Mouse (Mus musculus) intestine, embryonic 16.5 days (tissue): Measurements from ENCODE around the gene Ifitm10. TPM values are rescaled to one million over a fixed set of nuclear protein-coding genes. Genes with fewer than 3 reads are reported as not detected.

ENCODE experiments used
- ATAC-seq: fragments of 200-750 bp; cut with Nextera tagmentation; 2 replicates; pipeline ENCODE4 v1.8.0; 2017; ENCODE audit warnings: moderate TSS enrichment, moderate library complexity
- H3K27ac ChIP-seq: fragments of 300-500 bp; sonication (generic); 2 replicates; pipeline ENCODE4 v1.5.1; 2014; ENCODE audit warnings: mild to moderate bottlenecking, low read length
- H3K27me3 ChIP-seq: fragments of 300-500 bp; sonication (generic); replicated peaks from 2 replicates; pipeline ENCODE4 v1.6.1; 2014; ENCODE audit warnings: low read length, control low read depth, mixed read lengths; ENCODE audit not compliant: control insufficient read depth, insufficient read depth
- H3K36me3 ChIP-seq: fragments of 300-500 bp; sonication (generic); 2 replicates; pipeline ENCODE4 v1.6.1; 2014; ENCODE audit warnings: low read length, control low read depth; ENCODE audit not compliant: control insufficient read depth, insufficient read depth
- H3K4me1 ChIP-seq: fragments of 300-500 bp; sonication (generic); 2 replicates; pipeline ENCODE4 v1.6.1; 2014; ENCODE audit warnings: low read length, control low read depth, mixed read lengths; ENCODE audit not compliant: control insufficient read depth, insufficient read depth
- H3K4me2 ChIP-seq: fragments of 300-500 bp; sonication (generic); 2 replicates; pipeline ENCODE4 v1.6.1; 2014; ENCODE audit warnings: low read depth, low read length, control low read depth
- H3K4me3 ChIP-seq: fragments of 300-500 bp; sonication (generic); 2 replicates; pipeline ENCODE4 v1.5.1; 2014; ENCODE audit warnings: mild to moderate bottlenecking, low read length
- H3K9ac ChIP-seq: fragments of 300-500 bp; sonication (generic); 2 replicates; pipeline ENCODE4 v1.6.1; 2014; ENCODE audit warnings: low read depth, low read length
- H3K9me3 ChIP-seq: fragments of 300-500 bp; sonication (generic); 2 replicates; pipeline ENCODE4 v1.6.1; 2016; ENCODE audit warnings: low read length, control low read depth; ENCODE audit not compliant: control insufficient read depth
- WGBS: fragments of 180-500 bp; shearing (Covaris S2); extraction: QIAGEN DNeasy Blood & Tissue Kit; methylation state at CpG from one replicate; pipeline ENCODE4 v1.1.7; 2014; 5-methylcytosine and 5-hydroxymethylcytosine counted together
- polyA plus RNA-seq: library from polyadenylated mRNA; unstranded; fragments of >200 nt; fragmentation: Nextera tagmentation; extraction: Ambion mirVana; gene quantifications from 2 replicates; pipeline ENCODE4 v1.2.1, GENCODE M21; 2015

The Ifitm10 gene
- 1.8 and 2.4 TPM in 2 replicates for polyA plus RNA-seq

DNA sequence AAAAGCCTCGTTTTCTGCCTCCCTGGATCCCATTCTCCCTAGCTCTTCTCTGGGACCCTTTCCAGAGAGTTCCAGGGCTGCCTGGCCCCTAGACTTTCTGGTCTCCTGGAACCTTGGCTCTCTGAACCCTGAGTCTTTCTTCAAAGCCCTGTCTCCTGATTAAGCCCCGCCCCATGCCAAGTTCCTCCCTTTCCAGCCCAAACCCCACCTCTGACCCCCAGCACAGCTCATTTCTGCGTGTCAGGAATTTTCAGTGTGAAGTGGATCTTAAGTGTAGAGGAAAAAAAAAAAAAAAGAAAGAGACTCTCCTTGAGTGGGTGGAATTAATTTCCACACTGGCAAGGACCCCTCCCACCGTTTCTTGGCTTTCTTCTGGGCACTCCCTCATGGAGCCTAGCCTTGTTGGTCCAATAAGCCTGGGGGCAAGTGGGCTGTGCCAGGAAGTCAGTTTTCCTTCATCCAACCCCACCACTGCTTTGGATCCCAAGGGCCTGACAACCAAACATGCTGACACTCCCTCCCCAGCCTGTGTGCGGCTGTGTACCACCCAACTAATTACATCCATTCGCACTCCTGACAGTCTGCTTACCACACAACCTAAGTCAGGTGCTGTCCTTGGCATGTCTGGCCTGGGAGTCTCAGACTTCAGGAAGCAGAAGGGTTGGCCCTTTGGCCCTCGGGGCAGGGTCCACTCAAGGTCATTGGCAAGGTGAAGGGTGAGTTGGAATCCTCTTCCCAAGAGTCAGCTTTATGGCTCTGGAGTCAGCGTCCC is at the start of gene Ifitm10:
Gene Ifitm10 (minus strand): TSS at position 113 of the 772 bp plus-strand sequence.
- ATAC-seq = no peak
- Histone ChIP-seq H3K4me3 (no peak within 1 kb of the TSS), H3K4me2 (no peak within 1 kb of the TSS), H3K9ac (no peak within 1 kb of the TSS), H3K27ac (no peak within 1 kb of the TSS), H3K9me3 (no peaks in the 10 kb centered on the region), H3K4me1 (peaks cover 12% of the 10 kb centered on the region), H3K27me3 (peaks cover 24% of the 10 kb centered on the region), H3K36me3 (peaks cover 21% of the 10 kb centered on the region)
- 73% methylated on average over 8 of the region's 8 CpGs for WGBS

- Histone ChIP-seq H3K9me3 (no peaks in the 10 kb centered on the region), H3K27ac (no peak overlapping the region), H3K4me2 (no peak overlapping the region), H3K36me3 (no peaks in the 10 kb centered on the region), H3K4me3 (no peak overlapping the region), H3K27me3 (no peaks in the 10 kb centered on the region), H3K9ac (no peak overlapping the region), H3K4me1 (no peaks in the 10 kb centered on the region)
- ATAC-seq = no peak
- WGBS = 67% methylated on average over 2 of the region's 2 CpGs
Measured at GRCm38 (mm10) chr7:142421826-142422225, 48.3 kb upstream of the Ifitm10 start.

DNA sequence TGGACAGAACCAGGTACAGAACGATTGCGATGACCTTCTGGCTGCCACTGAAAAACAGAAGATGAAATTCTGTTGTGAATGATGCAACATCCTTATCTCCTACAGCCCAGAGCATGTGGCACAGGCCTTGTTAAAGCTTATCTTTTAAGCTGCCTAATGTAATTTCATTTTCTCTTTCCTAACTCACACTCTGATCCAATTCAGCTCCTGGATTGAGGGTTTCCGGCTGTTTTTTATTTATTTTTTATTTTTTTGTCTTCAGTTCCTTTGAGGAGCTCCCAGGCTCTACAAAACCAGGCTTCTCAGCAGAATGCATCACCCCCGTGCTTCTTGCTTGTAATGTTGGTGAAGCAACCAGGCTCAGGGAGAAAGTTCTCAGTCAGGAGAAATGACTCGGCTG is 46.3 kb upstream of the Ifitm10 start:
- Histone ChIP-seq H3K4me1 (no peaks in the 10 kb centered on the region), H3K4me3 (no peak overlapping the region), H3K9me3 (no peaks in the 10 kb centered on the region), H3K4me2 (no peak overlapping the region), H3K36me3 (no peaks in the 10 kb centered on the region), H3K27ac (no peak overlapping the region), H3K27me3 (no peaks in the 10 kb centered on the region), H3K9ac (no peak overlapping the region)
- WGBS = 69% methylated on average over 5 of the region's 5 CpGs
- no peak for ATAC-seq

DNA sequence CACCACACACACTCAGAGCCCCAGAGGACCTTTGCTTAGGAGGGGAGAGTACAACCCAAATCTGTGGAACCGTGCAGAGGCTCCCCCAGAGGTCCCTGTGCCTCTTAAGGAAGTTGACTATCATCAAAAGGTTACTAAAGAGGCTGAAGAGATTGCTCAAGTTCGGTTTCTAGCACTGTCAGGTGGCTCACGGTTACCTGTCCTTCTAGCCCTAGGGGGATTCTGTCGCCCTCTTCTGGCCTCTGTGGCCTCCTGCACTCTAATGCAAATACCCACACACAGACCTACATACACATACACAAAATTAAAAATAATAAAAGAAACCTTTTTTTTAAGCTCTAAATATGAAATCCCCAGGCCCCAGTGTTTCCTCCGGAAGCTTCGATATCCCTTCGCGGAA is 45.1 kb upstream of the Ifitm10 start:
- no peak overlapping the region for H3K27ac ChIP-seq
- H3K27me3 ChIP-seq = no peaks in the 10 kb centered on the region
- WGBS = 92% methylated on average over 8 of the region's 8 CpGs
- no peak for ATAC-seq
- no peaks in the 10 kb centered on the region for H3K9me3 ChIP-seq
- H3K4me3 ChIP-seq = no peak overlapping the region
- no peaks in the 10 kb centered on the region for H3K36me3 ChIP-seq
- H3K4me2 ChIP-seq = no peak overlapping the region
- no peak overlapping the region for H3K9ac ChIP-seq
- no peaks in the 10 kb centered on the region for H3K4me1 ChIP-seq

GRCm38 (mm10) chr7:142418027-142418426 is 44.5 kb upstream of the Ifitm10 start:
- no peak for ATAC-seq
- H3K4me3 ChIP-seq = no peak overlapping the region
- WGBS = 95% methylated on average over 2 of the region's 2 CpGs

DNA sequence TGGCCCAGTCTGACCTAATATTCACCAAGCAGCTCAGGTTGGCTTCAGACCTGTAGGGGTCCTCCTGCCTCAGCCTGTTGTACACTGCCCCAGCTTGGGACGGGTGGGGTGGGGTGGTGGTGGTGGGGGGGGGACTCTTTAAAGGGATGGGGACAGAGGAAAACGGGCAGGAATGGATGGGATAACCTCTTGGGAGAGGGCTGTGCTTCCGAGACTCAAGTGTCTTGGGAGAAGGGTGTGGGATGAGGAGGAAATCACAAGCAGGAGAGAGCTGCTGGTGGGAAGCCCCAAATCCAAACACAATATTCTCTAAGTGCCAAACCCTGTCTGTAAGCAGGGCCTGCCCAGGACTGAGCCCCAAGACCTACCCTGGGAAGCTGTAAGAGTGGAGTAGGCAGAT is 42.7 kb upstream of the Ifitm10 start:
- Histone ChIP-seq H3K4me1 (no peaks in the 10 kb centered on the region), H3K27ac (no peak overlapping the region), H3K9ac (no peak overlapping the region), H3K27me3 (no peaks in the 10 kb centered on the region), H3K4me2 (no peak overlapping the region), H3K4me3 (no peak overlapping the region), H3K9me3 (no peaks in the 10 kb centered on the region), H3K36me3 (no peaks in the 10 kb centered on the region)
- ATAC-seq = no peak
- 62% methylated on average over 3 of the region's 3 CpGs for WGBS

More at GRCm38 (mm10) chr7:142418027-142418426, 44.5 kb upstream of the Ifitm10 start:
- Histone ChIP-seq H3K27me3 (no peaks in the 10 kb centered on the region), H3K27ac (no peak overlapping the region), H3K4me1 (no peaks in the 10 kb centered on the region), H3K9ac (no peak overlapping the region), H3K36me3 (no peaks in the 10 kb centered on the region), H3K9me3 (no peaks in the 10 kb centered on the region), H3K4me2 (no peak overlapping the region)

- Histone ChIP-seq H3K36me3 (no peaks in the 10 kb centered on the region), H3K27me3 (no peaks in the 10 kb centered on the region), H3K9me3 (no peaks in the 10 kb centered on the region), H3K4me2 (no peak overlapping the region), H3K9ac (no peak overlapping the region), H3K4me3 (no peak overlapping the region), H3K4me1 (no peaks in the 10 kb centered on the region), H3K27ac (no peak overlapping the region)
- 42% methylated on average over 4 of the region's 4 CpGs for WGBS
- no peak for ATAC-seq
Measured at GRCm38 (mm10) chr7:142415314-142415713, 41.8 kb upstream of the Ifitm10 start.

GRCm38 (mm10) chr7:142413285-142413684 is 39.7 kb upstream of the Ifitm10 start:
- Histone ChIP-seq H3K36me3 (no peaks in the 10 kb centered on the region), H3K27ac (no peak overlapping the region), H3K4me1 (no peaks in the 10 kb centered on the region), H3K27me3 (no peaks in the 10 kb centered on the region), H3K4me2 (no peak overlapping the region), H3K9me3 (no peaks in the 10 kb centered on the region), H3K4me3 (no peak overlapping the region), H3K9ac (no peak overlapping the region)
- ATAC-seq = no peak
- 76% methylated on average over 6 of the region's 6 CpGs for WGBS

- Histone ChIP-seq H3K36me3 (no peaks in the 10 kb centered on the region), H3K4me2 (no peak overlapping the region), H3K9me3 (no peaks in the 10 kb centered on the region), H3K27me3 (no peaks in the 10 kb centered on the region), H3K27ac (no peak overlapping the region), H3K4me1 (no peaks in the 10 kb centered on the region), H3K4me3 (no peak overlapping the region), H3K9ac (no peak overlapping the region)
- 71% methylated on average over 3 of the region's 3 CpGs for WGBS
- ATAC-seq = no peak
Measured at GRCm38 (mm10) chr7:142409603-142410002, 36.0 kb upstream of the Ifitm10 start.

DNA sequence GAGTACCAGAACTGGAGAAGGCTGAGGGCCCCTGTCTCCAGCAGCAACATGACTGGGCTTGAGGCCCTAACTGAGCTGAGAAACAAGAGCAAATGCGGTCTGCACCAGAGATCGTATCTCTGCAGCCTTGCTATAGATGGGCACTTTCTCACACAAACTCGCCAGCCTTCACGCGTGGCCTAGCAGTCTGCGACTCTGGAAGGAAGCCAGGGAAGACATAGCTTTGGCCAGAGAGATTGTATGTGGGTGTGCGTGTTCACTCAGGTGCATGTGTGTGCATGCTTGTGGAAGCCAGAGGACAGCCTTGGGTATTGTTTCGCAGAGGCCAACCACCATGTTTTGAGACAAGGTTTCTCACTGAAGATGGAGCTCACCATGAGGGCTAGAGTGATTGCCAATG is 35.1 kb upstream of the Ifitm10 start:
- no peaks in the 10 kb centered on the region for H3K36me3 ChIP-seq
- no peak overlapping the region for H3K4me2 ChIP-seq
- no peak overlapping the region for H3K27ac ChIP-seq
- no peaks in the 10 kb centered on the region for H3K4me1 ChIP-seq
- no peaks in the 10 kb centered on the region for H3K9me3 ChIP-seq
- H3K4me3 ChIP-seq = no peak overlapping the region
- H3K9ac ChIP-seq = no peak overlapping the region
- no peak for ATAC-seq
- WGBS = 93% methylated on average over 8 of the region's 8 CpGs
- H3K27me3 ChIP-seq = no peaks in the 10 kb centered on the region
